Mouse (Mus musculus) ES-Bruce4 (cell line): ENCODE measurements at regions not wholly inside any gene's neighbourhood (a gene's known extent, or its start where the extent isn't known, plus 50 kb on each side); places are given as distances from the start of the nearest gene placed in this dataset.

Experiments
- CTCF ChIP-seq: IDR thresholded peaks from one replicate; pipeline ENCODE4 v1.8.1; 2011; ENCODE audit warnings: low read depth, low read length
- POLR2A ChIP-seq: IDR thresholded peaks from one replicate; pipeline ENCODE4 v1.8.1; 2011; ENCODE audit warnings: low read length; ENCODE audit not compliant: insufficient read depth

- TF ChIP-seq CTCF (no peak), POLR2A (no peak)
These were observed 64.9 kb upstream of the Gm5148 start for GRCm38 (mm10) chr3:37789143-37789697.
